Mouse (Mus musculus): ENCODE measurements at regions not wholly inside any gene's neighbourhood (a gene's known extent, or its start where the extent isn't known, plus 50 kb on each side); places are given as distances from the start of the nearest gene placed in this dataset.
A peak's percentile ranks its signal among the peaks of the same experiment; 100 is the strongest.

DNA sequence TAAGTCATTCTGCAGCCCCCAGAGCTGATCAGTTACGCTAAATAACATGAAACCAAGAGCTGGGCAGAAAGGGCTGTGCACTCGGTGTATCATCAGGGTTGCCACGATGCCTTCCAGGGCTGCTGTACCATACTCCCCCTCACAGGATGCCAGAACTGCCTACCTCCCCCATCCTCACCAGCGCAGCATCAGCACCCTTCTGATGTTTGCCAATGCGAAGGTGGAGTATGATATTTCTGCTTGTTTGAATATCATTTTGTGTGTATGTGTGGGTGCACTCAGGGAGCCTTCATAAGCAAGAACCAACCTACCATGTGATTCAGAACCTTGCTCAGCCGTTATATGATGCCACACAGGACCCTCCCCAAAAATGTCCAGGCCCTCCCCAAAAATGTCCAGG is 229.1 kb upstream of the Tle3 start:
- 89% methylated on average over 6 of the region's 6 CpGs for WGBS
- Histone ChIP-seq H3K9me3 (no peaks in the 10 kb centered on the region), H3K36me3 (replicated peaks) (no peaks in the 10 kb centered on the region), H3K4me1 (peaks cover 10% of the 10 kb centered on the region), H3K27me3 (replicated peaks; ENCODE audit: low read depth, poor library complexity, severe bottlenecking) (peaks cover 24% of the 10 kb centered on the region), H3K27ac (replicated peaks) (no peak overlapping the region), H3K4me3 (no peak overlapping the region)
- no peak for DNase-seq (ENCODE audit: low spot score)

DNA sequence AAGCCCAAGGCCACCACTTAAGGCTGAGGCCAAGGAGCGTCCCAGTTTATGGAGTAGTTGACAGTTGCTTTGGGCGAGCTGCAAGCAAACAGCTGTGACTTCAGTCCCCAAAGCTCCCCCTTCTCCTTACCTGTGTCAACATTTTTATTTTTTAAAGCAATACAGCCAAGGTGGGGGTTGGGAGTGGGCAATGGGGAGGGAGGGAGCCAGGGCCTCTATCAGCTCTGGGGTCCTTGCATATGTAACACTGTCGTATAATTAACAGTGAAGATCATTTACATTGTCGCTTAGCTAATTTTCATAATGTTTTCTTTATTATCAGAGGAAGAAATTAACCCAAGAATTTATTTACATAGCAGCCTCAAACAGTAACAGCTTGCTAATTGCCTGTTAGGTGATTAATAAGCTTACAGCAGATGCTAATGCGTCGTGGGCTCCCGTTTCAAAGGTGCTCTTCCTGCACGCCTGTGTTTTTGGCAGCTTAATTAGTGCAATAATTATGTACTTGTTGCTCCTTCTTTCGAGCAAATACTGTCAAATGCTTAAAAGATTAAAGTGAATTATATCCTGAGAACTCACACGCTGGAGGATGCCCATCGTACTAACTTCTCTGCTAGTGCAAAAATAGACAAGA is 227.4 kb upstream of the Tle3 start:
- 79% methylated on average over 11 of the region's 11 CpGs for WGBS
- no peaks in the 10 kb centered on the region for H3K36me3 ChIP-seq (replicated peaks)
- DNase-seq (ENCODE audit: low spot score), result no peak
- peaks cover 15% of the 10 kb centered on the region; the same call in 1 of the 2 replicates for H3K27me3 ChIP-seq (replicated peaks; ENCODE audit: low read depth, poor library complexity, severe bottlenecking)
- H3K4me1 ChIP-seq, result no peaks in the 10 kb centered on the region
- no peak overlapping the region for H3K4me3 ChIP-seq
- H3K27ac ChIP-seq (replicated peaks), result no peak overlapping the region
- no peaks in the 10 kb centered on the region for H3K9me3 ChIP-seq

DNA sequence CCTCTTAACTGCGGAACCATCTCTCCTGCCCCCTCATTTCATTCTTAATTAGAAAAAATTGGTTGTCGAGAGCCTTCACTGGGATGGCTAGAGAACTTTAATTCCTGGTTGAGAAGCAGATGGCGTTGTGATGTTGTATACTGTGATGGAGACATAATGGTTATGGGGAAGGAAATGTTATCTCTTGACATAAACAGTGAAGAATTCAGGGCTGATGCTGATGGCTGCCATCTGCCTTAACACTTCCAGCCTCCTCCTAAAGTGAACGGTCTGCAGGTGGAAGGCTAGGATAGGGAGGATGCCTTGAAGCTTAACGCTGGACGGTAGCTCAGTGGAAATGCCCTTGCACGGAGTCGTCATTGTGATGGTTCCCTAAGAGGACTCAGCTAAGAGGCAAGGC is 226.4 kb upstream of the Tle3 start:
- no peaks in the 10 kb centered on the region for H3K36me3 ChIP-seq (replicated peaks)
- WGBS, result 93% methylated on average over 8 of the region's 8 CpGs

DNA sequence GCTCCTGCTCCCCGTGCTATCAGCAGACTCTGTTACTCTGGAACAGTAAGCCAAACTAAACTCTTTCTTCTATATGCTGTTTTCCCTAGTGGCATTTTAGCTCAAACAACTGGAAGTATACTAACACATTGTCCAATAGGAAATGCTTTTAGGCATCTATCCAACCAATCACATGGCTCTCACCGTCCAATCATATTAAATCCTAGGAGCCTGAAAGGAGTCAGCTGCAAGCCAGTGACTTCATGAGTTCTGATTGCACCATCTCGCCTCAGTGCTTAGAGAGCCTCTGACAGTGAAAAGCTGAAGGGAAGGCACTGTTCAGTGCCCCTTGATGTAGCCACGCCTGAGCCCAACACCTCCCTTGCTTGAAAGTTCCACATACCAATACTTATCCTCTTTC is 221.0 kb upstream of the Tle3 start:
- Histone ChIP-seq H3K4me3 (no peak overlapping the region), H3K27ac (replicated peaks) (no peak overlapping the region), H3K9me3 (no peaks in the 10 kb centered on the region), H3K4me1 (peaks cover 31% of the 10 kb centered on the region), H3K36me3 (replicated peaks) (no peaks in the 10 kb centered on the region), H3K27me3 (replicated peaks; ENCODE audit: low read depth, poor library complexity, severe bottlenecking) (peaks cover 42% of the 10 kb centered on the region)
- WGBS, result 85% methylated on average over 4 of the region's 4 CpGs
- no peak for DNase-seq (ENCODE audit: low spot score)

More for the DNA sequence above, 226.4 kb upstream of the Tle3 start:
- Histone ChIP-seq H3K4me1 (no peaks in the 10 kb centered on the region), H3K9me3 (no peaks in the 10 kb centered on the region), H3K27ac (replicated peaks) (no peak overlapping the region), H3K27me3 (replicated peaks; ENCODE audit: low read depth, poor library complexity, severe bottlenecking) (peaks cover 20% of the 10 kb centered on the region; the same call in 1 of the 2 replicates), H3K4me3 (no peak overlapping the region)
- DNase-seq (ENCODE audit: low spot score), result no peak

DNA sequence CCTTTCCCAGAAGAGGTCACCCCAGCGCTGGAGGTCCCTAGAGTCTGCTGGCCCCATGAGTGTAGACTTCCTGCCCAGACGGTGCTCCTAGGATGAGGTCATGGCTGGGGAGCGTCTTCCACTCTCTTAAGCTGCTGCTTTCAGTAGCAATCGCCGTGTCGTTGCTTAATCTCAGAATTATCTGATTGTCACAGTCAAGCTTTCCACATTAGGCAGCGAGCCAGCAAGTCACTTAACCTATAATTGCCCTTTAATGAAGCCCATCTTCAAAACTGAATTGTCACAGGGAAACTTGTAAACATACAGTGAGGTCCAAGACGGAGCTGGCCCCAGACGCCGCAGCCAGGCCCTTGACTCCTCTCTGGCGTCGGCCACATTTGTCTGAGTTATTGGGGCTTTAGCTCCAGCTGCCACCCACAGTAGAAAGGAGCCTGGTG is 220.2 kb upstream of the Tle3 start:
- H3K27me3 ChIP-seq (replicated peaks; ENCODE audit: low read depth, poor library complexity, severe bottlenecking), result peaks cover 49% of the 10 kb centered on the region
- H3K36me3 ChIP-seq (replicated peaks), result no peaks in the 10 kb centered on the region
- DNase-seq (ENCODE audit: low spot score), result no peak
- H3K9me3 ChIP-seq, result no peaks in the 10 kb centered on the region
- peaks cover 35% of the 10 kb centered on the region for H3K4me1 ChIP-seq
- peak overlapping the region; percentile 57; the same call in 1 of the 2 replicates for H3K27ac ChIP-seq (replicated peaks)
- H3K4me3 ChIP-seq, result no peak overlapping the region
- 62% methylated on average over 12 of the region's 12 CpGs for WGBS

DNA sequence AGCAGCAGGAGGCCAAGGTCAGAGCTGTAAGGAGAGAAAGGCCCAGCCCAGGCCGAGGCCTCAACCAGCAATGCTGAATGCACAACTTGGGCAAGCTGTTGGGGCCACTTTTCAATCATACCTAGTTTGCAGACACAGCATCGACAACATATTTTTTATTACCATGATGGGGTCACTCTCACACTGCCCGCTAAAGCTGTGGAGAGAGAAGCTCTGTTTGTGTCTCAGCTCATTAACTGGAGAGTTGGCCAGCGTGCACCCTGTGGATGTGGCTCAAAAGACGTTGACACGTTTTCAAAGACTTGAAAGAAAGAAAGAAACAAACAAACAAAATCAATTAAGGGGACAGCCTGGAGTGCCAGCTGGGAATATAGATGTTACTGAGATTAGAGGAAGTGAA is 217.4 kb upstream of the Tle3 start:
- Histone ChIP-seq H3K9me3 (no peaks in the 10 kb centered on the region), H3K27ac (replicated peaks) (no peak overlapping the region), H3K36me3 (replicated peaks) (no peaks in the 10 kb centered on the region), H3K27me3 (replicated peaks; ENCODE audit: low read depth, poor library complexity, severe bottlenecking) (peaks cover 71% of the 10 kb centered on the region), H3K4me1 (peaks cover 54% of the 10 kb centered on the region), H3K4me3 (no peak overlapping the region)
- DNase-seq (ENCODE audit: low spot score), result no peak
- WGBS, result 41% methylated on average over 6 of the region's 6 CpGs

DNA sequence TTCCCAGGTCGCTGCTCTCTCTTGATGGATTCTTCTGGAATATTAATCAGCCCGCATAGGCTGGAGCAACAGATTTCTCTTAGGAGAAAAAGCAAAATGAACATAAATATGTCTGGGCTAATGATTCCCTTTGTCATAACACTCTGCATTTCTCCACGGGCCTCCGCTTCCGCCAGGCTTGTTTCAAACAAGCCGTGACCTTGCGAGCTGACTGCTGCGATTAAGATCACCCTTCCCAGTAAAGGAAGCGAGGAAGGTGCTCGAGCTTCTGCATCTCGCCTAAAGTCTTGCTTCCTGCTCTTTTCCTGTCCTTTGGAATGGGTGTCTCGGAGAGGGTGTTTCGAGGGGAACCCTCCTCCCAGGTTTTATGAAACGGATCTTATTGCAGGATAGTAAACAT is 216.3 kb upstream of the Tle3 start:
- H3K27ac ChIP-seq (replicated peaks), result no peak overlapping the region; the same call in 1 of the 2 replicates

DNA sequence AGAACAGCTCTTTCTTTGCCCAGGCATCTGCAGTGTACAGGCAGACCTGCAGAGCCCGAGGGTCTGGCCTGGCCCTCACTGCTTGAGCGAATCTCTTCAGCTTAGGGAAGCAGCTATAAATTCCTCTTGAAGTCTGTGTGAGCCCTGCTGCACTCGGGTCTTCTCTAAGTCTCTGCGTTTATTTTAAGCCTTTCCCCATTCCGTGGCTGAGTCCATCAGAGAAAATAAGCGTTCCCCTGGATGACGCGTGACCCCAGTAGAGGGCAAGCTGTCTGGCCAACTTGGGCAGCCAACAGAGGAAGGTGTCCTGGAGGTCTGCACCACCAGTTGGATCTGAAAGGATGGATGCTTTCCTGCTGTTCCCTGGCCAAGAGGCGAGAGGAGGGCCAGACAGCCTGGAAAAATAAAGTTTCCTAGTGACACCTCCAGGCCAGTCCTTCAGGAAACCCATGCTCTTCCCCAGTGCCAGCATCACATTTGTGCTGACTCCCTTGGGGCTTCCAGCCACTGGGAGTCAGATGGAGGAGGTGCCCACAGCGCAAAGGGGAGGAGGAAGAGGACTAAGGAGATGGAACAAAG is 213.9 kb upstream of the Tle3 start:
- Histone ChIP-seq H3K27ac (replicated peaks) (no peak overlapping the region; the same call in 1 of the 2 replicates), H3K36me3 (replicated peaks) (no peaks in the 10 kb centered on the region), H3K4me1 (peaks cover 64% of the 10 kb centered on the region), H3K27me3 (replicated peaks; ENCODE audit: low read depth, poor library complexity, severe bottlenecking) (peaks cover 87% of the 10 kb centered on the region), H3K9me3 (no peaks in the 10 kb centered on the region), H3K4me3 (no peak overlapping the region)
- DNase-seq (ENCODE audit: low spot score), result no peak
- 45% methylated on average over 10 of the region's 10 CpGs for whole genome bisulfite sequencing

More for the DNA sequence above, 216.3 kb upstream of the Tle3 start:
- whole genome bisulfite sequencing, result 64% methylated on average over 14 of the region's 14 CpGs
- Histone ChIP-seq H3K27me3 (replicated peaks; ENCODE audit: low read depth, poor library complexity, severe bottlenecking) (peaks cover 71% of the 10 kb centered on the region), H3K4me3 (no peak overlapping the region), H3K9me3 (no peaks in the 10 kb centered on the region), H3K4me1 (peaks cover 56% of the 10 kb centered on the region), H3K36me3 (replicated peaks) (no peaks in the 10 kb centered on the region)
- DNase-seq (ENCODE audit: low spot score), result no peak

DNA sequence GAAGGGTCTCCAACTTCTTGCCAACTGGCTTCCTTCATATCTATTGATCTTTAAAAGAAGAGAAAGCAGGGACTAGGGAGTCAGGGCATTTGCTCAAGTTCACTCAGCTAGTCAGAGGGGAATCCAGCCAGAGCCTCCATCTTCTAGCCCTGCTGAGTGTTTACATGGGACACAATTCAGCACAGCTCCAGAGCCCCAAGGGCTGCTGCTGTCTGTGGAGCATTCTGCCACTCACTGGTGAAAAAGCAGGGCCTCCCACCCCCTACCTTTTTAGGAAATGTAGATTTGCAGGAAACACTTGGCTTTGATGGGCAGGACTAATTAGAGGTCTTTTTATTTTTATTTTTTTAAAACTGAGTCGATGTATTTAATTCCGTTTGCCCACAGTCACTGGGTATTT is 213.0 kb upstream of the Tle3 start:
- no peak for DNase-seq (ENCODE audit: low spot score)
- H3K4me1 ChIP-seq, result peaks cover 70% of the 10 kb centered on the region
- 80% methylated on average over 2 of the region's 2 CpGs for WGBS
- H3K9me3 ChIP-seq, result no peaks in the 10 kb centered on the region
- no peak overlapping the region for H3K4me3 ChIP-seq
- peaks cover 82% of the 10 kb centered on the region for H3K27me3 ChIP-seq (replicated peaks; ENCODE audit: low read depth, poor library complexity, severe bottlenecking)
- no peaks in the 10 kb centered on the region for H3K36me3 ChIP-seq (replicated peaks)
- 0 out of 2 replicates have a peak overlapping the region, but pooled peaks have one; percentile 3 for H3K27ac ChIP-seq (replicated peaks)

DNA sequence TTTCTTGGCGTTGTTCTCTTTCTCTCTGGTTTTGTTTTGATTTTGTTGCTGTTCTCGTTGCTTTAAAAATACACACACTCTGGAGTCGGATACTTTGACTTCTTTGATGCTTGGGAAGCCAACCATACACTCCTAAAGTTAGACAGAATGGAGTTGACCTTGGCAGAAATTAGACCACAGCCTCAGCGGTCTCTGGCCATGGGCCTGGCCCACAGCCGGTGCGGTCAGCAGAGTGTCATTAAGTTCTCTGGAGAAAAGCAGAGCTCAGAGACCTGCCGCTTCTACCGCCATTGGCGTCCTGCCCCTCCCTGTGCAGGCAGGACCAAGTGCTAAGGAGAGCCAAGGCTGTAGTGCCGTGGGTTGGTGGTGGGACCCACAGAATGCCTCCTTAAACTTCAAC is 212.6 kb upstream of the Tle3 start:
- no peak for DNase-seq (ENCODE audit: low spot score)
- Histone ChIP-seq H3K27me3 (replicated peaks; ENCODE audit: low read depth, poor library complexity, severe bottlenecking) (peaks cover 77% of the 10 kb centered on the region), H3K27ac (replicated peaks) (no peak overlapping the region), H3K4me3 (no peak overlapping the region), H3K4me1 (peaks cover 70% of the 10 kb centered on the region), H3K9me3 (no peaks in the 10 kb centered on the region), H3K36me3 (replicated peaks) (no peaks in the 10 kb centered on the region)
- 80% methylated on average over 10 of the region's 10 CpGs for WGBS

DNA sequence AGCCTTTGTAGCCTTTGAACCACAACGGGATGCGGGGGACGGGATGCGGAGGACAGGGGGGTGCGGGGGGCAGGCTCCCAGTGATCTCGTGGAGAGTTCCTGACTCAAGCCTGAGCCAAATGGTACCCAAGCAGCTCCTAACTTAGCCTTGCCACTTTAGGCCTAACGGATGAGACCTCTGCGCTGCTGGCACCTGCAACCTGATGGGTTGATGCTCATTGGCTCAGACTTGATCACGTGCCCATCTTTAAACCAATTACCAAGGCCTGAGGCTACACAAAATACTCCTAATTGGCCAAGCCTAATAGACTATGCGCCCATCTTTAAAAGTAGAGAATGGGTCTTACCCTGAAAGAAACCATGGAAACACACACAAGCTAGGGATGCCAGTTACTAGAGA is 209.3 kb upstream of the Tle3 start:
- Histone ChIP-seq H3K4me1 (peaks cover 76% of the 10 kb centered on the region), H3K9me3 (no peaks in the 10 kb centered on the region), H3K36me3 (replicated peaks) (no peaks in the 10 kb centered on the region), H3K27ac (replicated peaks) (0 out of 2 replicates have a peak overlapping the region, but pooled peaks have one; percentile 52), H3K27me3 (replicated peaks; ENCODE audit: low read depth, poor library complexity, severe bottlenecking) (peaks cover 78% of the 10 kb centered on the region), H3K4me3 (peak overlapping the region; percentile 33; the same call in 1 of the 2 replicates)
- no peak for DNase-seq (ENCODE audit: low spot score)
- WGBS, result 87% methylated on average over 10 of the region's 10 CpGs

DNA sequence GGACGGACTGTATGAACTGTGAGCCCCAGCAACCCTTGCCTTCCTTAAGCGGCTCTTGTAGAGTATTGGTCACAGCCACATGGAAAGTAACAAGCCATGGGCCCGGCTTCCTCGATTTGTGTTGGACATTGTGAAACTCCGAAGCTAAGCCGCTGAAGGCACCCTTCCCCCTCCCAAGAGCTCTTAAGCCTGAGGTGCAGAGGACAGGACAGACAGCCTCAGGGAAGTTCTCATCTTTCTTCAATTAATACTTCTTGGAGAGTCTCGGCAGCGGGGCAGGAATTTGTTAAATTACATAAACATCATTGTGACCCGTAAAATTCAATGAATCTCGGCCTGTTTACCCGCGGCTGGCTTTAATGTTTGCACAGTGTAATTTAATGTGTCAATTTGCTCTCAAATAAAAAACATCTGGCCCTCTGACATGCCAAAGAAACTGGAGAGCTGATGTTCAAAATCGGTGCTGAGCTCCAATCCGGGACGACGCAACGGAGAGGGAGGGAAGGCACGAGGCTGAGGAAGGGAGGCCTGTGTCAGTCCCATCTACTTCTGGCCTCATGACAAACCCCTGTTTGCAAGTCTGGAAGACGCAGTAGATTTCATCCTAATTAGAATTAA is 208.4 kb upstream of the Tle3 start:
- WGBS, result 29% methylated on average over 19 of the region's 19 CpGs
- H3K36me3 ChIP-seq (replicated peaks), result no peaks in the 10 kb centered on the region
- H3K27ac ChIP-seq (replicated peaks), result peak overlapping the region; percentile 67; the same call in 1 of the 2 replicates
- peaks cover 78% of the 10 kb centered on the region for H3K27me3 ChIP-seq (replicated peaks; ENCODE audit: low read depth, poor library complexity, severe bottlenecking)
- H3K4me3 ChIP-seq, result peak overlapping the region; percentile 33
- peak; percentile 76 for DNase-seq (ENCODE audit: low spot score)
- no peaks in the 10 kb centered on the region for H3K9me3 ChIP-seq
- H3K4me1 ChIP-seq, result peaks cover 72% of the 10 kb centered on the region
